Mouse (Mus musculus) cerebellum, postnatal 14 days (tissue): ENCODE results near the gene Fgd5.
A peak's percentile ranks its signal among the peaks of the same experiment; 100 is the strongest.
"Not testable (repeated sequence)": the region's sequence is repeated elsewhere in the genome, so short reads cannot be mapped to it uniquely, and the experiment has no call there.

ENCODE experiments used
- DNase-seq, 2 experiments: peaks; one replicate each; pipeline ENCODE4 v3.0.0; 2021; ENCODE audit warnings: mixed read lengths in 2 of 2

Fgd5 gene

DNA sequence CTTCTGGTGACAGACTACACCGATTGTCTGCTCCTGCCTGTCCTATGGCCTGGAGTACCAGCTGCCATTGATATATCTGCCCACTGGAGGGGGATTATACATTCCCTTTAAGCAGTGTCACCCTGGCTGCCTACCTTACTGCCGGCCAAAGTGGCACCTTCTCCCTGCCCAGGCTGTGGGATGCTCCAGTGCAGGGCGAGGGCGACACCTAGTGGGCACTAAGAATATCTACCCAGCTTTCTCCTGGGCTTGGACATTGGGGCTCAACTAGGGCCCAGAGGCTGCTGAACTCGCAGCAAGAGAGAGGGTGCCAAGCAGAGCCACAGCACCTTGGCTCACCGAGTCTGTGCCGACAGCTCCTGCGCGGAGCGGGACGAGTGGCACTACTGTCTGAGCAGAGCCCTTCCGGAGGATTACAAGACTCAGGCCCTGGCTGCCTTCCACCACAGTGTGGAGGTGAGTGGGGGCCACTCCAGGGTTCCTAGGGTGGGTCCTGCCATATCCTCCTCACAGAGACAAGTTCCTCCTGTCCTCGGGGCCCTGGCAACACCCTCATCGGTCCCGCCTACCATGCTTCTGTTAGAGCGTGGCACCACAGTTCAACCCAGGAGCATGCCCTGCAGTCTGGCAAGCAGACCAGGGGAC, 88.6 kb downstream of the Fgd5 start:
- peak; percentile 90 for DNase-seq

DNA sequence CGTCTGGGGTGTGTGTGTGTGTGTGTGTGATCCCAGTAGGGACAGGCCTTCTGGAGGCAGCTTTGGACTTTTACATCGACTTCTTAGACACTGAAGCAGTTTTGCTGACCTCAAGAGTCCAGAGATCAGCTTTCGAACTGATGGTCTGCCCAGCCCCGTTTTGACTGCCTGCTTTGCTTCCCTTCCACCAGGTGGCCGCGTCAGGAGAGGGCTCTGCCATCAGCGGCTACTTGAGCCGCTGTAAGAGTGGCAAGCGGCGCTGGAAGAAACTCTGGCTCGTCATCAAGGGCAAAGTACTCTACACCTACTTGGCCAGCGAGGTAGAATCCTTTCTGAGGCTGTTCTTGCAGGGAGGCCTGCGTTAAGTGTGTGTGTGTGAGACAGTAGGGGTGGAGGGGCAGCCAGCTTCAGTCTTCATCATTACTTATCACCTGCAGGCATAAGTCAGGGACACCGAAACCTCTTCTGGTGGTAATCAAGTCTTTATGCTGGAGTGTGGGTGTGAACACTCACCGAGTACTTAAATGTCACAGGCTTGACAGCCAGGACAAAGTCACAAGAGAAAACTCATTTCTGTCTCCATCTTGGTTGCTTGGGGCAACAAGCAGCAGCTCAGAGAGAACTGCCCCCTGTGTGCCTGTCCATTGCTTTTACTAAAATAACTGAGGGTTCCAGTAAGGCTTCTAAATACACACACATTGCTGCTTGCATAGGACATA, 92.6 kb downstream of the Fgd5 start:
- DNase-seq, result peak in 1 of 2 experiments; percentile 32

DNA sequence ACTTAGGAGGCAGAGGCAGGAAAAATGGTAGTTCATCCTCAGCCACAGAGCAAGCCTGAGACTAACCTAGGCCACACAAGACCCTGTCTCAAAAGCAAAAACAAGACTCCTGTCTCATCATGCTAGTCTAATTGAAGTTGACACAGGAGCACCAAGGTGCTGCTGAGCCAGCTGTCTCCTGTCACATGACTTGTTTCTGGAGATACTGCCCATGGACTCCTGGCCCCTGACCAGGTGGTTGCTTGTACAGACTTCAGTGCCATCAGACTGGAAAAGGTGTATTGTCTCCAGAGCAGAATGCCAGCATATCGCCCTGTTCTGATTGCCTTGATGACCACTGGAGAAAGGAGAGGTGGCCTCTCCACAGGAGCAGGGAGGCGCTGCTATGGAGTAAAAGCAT, 102.1 kb downstream of the Fgd5 start:
- peak; percentile 47 to 76 for DNase-seq

DNA sequence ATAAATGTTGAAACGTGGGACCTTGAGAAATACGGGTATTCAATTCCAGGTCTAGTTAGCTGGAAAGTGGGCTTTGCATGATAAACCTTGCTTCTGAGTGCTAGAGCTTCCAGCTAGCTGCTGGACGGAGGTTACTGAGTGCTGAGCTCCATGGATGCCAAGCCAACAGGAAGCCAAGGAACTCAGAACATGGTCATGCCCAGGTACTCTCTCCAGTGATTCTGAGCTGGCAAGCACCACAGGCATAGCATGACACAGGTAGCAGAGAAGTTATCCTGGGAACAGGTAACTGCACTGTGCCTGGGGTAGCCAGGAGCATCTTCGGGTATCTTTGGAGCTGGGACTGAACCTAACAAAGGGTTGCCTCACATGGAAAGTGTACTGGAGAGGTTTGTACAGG, 104.1 kb downstream of the Fgd5 start:
- DNase-seq, result no peak

DNA sequence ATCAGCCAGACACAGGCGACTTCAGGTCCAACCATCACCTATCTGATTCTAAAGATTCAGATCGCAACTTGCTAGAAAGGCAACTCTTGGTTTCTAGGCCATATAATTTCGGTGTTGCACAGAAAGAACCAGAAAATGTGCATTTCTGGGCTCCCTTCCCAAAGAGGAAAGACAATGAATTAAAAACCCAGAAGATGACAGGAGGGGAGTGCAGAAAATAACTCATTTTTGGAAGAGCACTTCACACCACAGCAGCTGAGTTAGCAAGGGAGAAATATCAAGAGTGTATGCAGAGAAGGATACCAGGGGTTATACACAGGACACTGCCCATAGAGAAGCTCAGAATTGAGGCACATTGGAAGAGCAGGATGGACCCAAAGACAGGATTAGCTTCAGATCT, 106.3 kb downstream of the Fgd5 start:
- DNase-seq, result no peak

DNA sequence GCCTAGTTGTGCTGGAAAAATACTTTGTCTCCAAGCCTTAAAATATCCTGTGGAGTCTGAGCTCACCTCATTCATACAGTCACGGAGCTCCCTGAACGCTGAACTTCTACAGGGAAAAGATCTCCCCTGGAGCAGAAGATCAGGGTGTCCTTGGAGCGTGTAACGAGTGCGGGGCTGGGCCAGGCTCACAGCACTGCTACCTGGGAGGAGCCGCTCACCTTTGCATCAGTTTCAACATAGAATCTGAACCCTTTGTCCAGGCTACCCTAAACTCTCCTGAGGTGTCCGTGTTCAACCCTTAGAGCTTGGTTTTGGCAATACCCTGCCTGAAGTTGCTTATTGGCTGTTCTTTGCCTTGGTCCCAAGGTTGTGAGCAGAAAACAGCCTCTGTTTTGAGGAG, 110.5 kb downstream of the Fgd5 start:
- DNase-seq, result not testable (repeated sequence)

DNA sequence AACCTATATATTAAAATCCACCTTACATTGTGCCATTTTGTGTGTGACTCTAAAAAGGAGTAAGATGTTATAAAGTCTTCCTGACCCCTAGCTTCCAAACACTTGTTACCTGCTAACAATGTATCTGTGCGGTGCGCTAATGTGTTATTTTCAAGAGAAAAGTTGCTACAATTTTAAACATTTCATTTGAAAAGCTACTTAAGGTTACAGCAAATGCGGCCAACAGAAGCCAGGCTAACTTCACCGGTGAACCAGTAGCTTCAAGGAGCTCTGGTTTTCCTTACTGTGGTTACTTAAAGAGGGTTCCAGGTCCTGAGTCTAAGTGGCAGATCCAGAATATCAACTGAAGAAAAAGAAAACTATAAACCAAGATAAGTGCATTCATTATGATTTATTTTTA, 111.3 kb downstream of the Fgd5 start:
- DNase-seq, result no peak

DNA sequence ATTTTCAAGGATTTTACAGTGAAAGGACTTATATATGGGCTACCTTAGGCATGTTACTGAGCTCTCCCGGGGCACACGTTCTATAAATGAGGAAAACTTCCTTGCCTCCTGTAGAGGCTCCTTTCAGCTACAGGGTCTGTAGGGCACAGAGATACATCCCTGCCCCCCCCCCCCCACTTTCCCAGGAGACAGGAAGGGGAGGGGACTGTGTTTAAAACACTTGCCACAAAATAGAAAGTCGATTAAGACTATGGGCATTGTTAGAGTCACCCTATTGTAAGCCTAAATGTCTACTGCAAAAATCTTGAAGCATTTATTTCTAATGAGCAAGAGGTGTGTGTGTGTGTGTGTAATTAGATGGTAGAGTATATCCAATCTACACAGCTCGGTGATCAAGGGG, 111.8 kb downstream of the Fgd5 start:
- no peak for DNase-seq

DNA sequence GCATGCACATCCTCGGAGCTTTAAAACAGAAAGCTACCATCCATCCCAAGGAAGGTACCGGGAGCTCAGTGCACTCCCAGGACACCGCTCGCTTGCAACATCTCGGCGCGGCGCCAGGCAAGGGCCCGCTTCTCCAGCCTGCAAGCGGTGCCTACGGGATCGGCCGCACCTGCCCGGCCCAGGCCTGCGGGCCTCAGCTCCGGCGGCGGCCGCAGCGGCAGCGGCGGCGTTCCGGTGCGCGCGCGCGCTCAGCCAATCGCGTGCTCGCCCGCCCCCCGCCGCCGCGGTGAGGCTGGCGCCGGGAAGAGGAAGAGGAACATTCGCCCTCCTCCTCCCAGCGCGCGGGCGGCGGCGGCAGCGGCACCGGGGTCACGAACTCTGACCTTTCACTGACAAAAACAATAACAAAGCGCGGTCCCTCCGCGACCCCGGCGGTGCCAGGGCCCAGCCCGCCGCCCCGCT, 112.5 kb downstream of the Fgd5 start, which contains the start of gene Nr2c2:
Gene Nr2c2, plus strand, starts transcription at position 261 of the 462 bp plus-strand sequence.
- peak; percentile 91 to 92 for DNase-seq

DNA sequence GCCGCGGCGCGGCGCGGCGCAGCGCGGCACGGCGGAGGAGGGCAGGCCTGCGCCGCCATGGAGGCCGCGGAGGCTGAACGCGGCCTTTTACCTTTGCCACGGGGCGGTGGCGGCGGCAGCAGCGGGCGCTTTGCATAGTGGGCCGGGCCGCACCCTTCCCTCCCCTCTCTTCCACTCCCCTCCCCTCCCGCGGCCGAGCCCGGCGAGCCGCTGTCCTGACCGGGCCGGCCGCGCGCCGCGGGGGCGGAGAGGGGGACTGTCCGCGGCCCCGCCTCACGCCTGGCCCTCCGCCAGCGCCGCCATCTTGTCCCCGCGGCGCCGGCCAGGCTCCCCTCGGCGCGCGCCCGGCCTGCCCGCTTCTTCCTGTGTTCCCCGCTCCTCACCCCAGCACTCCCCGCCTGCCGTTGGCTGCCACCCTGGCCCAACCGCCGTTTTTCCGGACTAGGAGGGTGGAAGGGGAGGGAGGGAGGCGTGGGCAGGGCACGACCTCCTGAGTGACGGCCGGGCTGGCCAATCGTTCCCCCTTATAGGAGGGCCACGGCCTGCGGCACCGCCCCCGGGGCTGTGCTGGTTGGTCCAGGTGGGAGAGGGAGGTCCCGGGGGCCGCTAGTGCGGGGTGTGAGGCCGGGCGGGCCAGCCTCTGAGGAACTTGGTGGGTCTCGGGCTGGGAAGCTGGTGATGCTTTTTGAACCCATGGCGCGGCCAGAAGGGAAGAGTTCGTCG, 113.2 kb downstream of the Fgd5 start:
- DNase-seq, result peak; percentile 100

DNA sequence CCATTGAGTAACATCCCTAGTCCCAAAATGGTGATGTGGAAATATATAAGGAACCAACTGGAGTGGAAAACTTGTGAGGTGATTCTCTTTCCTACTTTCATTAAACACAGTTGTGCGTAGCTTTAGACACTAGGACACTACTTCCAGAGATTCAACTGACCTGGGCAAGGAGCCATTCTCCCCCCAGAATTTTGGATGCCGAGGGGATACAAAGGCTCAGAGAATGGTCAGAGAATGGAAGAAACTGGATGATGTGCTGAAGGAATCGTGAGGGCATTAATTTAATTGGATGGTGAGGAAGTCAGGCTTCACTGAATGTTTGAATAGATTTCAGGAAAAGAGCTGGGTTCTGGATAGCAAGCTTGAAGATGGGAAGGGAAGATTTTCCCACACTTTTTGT, 114.1 kb downstream of the Fgd5 start:
- DNase-seq, result peak; percentile 42 to 47

DNA sequence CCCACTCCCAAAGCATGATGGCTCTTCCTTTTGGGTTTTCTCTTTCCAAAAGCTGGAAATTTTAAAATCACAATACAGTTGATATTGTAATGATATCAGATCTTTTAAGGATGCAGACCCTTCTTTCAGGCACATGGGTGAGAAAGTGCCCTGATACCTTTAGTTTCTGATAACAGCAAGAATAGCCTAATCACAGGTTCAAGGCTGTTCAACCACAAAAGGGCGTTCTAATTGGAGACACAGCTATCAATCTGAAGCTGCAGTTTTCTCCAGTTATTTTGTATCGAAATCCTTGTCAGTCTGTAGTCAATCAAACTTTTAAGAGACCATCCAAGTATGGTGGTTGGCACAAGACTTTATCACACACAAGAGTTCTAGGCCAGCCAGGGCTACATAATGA, 115.2 kb downstream of the Fgd5 start:
- DNase-seq, result no peak

DNA sequence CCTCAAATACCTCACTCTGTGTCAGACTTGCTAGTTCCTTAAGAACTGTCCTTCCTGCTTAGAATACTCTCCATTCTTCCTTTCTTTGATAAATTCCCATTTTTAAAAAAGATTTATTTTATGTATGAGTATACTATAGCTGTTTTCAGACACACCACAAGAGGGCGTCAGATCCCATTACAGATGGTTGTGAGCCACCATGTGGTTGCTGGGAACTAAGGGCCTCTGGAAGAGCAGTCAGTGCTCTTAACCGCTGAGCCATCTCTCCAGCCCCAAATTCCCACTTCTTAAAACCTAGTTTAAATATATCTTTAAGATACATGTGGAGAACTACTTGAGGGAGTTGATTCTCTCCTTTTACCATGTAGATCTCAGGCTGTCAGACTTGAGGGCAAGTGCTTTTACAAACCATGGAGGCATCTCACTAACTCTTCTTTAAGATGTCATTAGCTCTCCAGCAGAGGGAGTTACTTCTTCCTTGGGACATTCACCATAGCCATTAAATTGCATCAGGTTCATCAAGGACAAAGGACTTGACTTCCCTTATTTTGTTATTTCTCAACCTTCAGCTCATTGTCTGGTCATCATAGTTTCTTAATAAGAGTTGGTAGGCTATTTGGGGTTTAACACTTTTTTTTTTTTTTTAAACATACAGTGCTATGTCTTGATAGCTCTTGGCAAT, 122.1 kb downstream of the Fgd5 start:
- DNase-seq, result no peak

DNA sequence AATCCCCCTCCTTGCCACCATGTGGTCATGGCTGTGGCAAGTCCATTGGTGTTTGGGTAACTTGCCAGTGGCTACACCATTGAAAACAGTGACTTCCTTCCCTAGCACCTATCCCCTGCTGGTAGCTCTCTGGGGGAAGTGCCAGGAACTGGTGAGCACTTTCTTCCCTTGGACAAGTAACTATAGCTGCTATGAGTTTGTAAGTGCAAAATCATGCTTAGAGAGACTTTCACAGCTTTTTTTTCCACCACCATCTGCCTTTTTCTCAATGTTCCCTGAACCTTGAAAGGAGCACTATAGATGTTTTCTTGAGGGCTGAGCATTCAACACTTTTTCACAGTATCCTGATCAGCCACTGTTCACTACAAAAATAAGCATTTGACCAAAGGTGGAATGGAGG, 145.9 kb downstream of the Fgd5 start:
- DNase-seq, result no peak
